Mouse (Mus musculus) megakaryocyte, embryonic 14.5 days (primary cell): ENCODE results near the gene Creb3l4.
"Not testable (repeated sequence)": the region's sequence is repeated elsewhere in the genome, so short reads cannot be mapped to it uniquely, and the experiment has no call there.

Source experiments
- FLI1 ChIP-seq: IDR thresholded peaks from 2 replicates; pipeline ENCODE4 v1.6.1; 2012; ENCODE audit warnings: low read length, inconsistent platforms, mixed read lengths
- GATA1 ChIP-seq: IDR thresholded peaks from 3 replicates; pipeline ENCODE4 v1.6.1; 2012; ENCODE audit warnings: mixed read lengths, low read length, inconsistent platforms, borderline replicate concordance

DNA sequence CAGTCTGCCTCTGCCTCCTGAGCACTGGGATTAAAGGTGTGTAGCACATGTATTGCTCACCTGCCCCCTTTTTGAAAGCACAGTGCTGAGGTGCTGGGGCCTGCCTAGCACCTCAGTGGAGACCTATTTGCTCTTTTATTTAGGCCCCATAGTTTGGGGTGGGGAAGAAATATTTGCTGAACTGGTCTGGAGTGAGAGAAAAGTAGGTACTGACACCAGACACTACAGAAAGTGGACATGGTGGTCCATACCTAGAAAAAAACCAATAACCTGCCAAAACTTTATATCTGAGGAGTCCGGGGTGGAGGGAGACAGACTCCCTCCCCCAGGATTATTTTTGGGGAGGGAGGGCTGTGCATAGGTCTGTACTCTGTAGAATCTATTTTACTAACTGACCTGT lies 9.9 kb upstream of the Creb3l4 start:
- not testable (repeated sequence) for TF ChIP-seq GATA1, FLI1
